Mouse (Mus musculus): ENCODE results near the gene Card9. TPM values are rescaled to one million over a fixed set of nuclear protein-coding genes. Genes with fewer than 3 reads are reported as not detected.
"Not testable (repeated sequence)": the region's sequence is repeated elsewhere in the genome, so short reads cannot be mapped to it uniquely, and the experiment has no call there.

Gene Card9
- total RNA-seq, 2 experiments from 2014 or later, result 3.0 to 3.7 TPM

DNA sequence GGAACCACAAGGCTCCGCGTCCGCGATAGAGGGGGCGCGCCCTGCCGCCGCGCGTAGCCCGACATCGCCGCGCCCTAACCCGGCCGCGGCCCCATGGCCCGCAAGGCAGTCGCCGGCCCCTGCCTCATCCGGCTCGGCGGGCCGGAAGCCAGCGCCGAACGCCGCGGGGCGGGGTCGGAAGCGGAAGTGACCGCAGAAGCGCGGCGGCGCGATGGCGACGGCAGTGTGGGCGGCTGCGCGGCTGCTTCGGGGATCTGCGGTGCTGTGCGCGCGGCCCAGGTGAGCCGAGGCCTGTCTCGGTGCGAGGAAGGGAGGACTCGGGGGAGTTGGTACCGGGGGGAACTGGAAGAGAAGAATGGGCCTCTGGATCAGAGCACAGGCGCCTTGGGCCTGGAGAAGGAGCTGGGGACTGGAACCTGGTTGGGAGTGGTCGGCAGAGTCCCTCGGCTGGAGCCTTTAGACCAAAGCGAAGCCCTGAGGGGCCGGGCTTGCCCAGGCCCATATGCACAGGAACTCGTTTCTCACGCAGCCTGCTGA is 28.5 kb upstream of the Card9 start, which contains the start of the genes Entr1 and Pmpca:
Gene Entr1, minus strand, starts transcription at position 163 of the 537 bp plus-strand sequence.
Gene Pmpca, plus strand, starts transcription at position 186 of the 537 bp plus-strand sequence.
- intact Hi-C loops (cut with DNase I), result loop anchor here (1.0 to 5.0 kb wide), 2 partner anchors 9 to 72 kb away; partner anchors contain the start of genes Gpsm1 and Snapc4
- TF ChIP-seq CTCF (IDR thresholded peaks at IDR 0.05), result no peak
- DNase-seq (ENCODE audit: extremely low spot score in 1 of 2, low spot score in 2 of 2), result peak; percentile 88 to 90
- peak within 1 kb of the TSS; percentile 87 for H3K27ac ChIP-seq
- peak within 1 kb of the TSS; percentile 94 for H3K4me3 ChIP-seq

DNA sequence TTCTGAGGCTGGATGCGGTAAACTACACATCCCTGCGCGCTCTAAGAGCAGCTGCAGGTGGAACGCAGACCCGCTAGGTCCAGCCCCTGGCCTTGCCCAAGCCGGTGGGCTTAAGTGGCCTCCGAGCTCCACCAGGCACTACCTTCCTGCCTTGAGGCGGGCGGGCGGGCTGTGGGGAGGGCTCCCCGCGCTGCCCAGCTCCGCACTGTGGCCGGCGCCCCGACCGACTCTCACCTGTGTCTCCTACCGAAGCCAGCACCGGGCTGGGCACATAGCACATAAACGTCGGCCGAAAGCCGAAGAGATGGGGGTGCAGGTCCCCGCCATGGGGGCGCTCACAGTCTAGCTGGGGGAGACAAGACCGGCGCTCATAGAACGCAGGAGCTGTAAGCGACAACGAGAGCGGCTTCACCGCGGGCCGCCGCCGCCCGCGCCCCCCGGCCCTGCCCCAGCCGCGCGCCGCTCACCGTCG is 28.0 kb upstream of the Card9 start:
- intact Hi-C loops (cut with DNase I), result loop anchor here (1.0 to 5.0 kb wide), 2 partner anchors 8 to 71 kb away; partner anchors contain the start of genes Gpsm1 and Snapc4
- peak overlapping the region; percentile 94 for H3K4me3 ChIP-seq
- no peak for TF ChIP-seq CTCF (IDR thresholded peaks at IDR 0.05)

DNA sequence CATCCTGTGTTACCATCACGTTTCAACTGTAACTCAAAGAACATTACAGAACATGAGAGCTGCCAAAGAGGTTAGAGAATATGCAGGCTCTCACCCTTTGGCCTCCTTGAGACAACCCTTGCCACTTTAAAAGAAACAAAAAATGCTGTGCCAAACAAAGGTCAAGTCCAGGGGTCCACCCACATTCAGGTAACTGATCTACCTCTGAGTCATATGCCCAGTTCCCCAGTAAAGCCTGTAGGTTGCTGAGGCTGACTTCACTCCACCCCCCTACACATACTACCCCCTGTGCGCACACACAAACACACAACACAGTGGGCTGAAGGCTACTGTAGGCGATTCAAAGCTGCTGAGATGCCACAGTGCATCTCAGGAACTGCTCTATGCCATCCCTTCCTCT is 27.0 kb upstream of the Card9 start:
- intact Hi-C loops (cut with DNase I), result loop anchor here (5.0 kb wide), 1 partner anchor 70 kb away; the partner anchor contains the start of gene Gpsm1
- no peak for TF ChIP-seq CTCF (IDR thresholded peaks at IDR 0.05)
- no peak overlapping the region for H3K4me3 ChIP-seq
- DNase-seq (ENCODE audit: extremely low spot score in 1 of 2, low spot score in 2 of 2), result no peak
- H3K27ac ChIP-seq, result no peak overlapping the region

More for the DNA sequence above, 28.0 kb upstream of the Card9 start:
- DNase-seq (ENCODE audit: extremely low spot score in 1 of 2, low spot score in 2 of 2), result peak in 1 of 2 experiments; percentile 47
- H3K27ac ChIP-seq, result peak overlapping the region; percentile 69

DNA sequence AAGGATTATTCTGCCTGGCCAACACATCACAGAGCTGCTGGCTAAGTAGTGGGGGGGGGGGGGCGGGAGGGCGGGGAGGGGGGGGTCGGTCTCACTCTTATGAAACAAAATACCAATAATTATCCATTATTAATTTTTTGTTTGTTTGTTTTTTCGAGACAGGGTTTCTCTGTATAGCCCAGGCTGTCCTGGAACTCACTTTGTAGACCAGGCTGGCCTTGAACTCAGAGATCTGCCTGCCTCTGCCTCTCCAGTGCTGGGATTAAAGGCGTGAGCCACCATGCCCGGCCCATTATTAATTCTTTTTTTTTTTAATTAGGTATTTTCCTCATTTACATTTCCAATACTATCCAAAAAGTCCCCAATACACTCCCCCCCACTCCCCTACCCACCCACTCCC is 20.2 kb upstream of the Card9 start:
- intact Hi-C loops (cut with DNase I), result loop anchor here (1.0 to 2.0 kb wide), 2 partner anchors 8 to 80 kb away; partner anchors contain the start of genes Entr1 and Pmpca
- not testable (repeated sequence) for DNase-seq (ENCODE audit: extremely low spot score in 1 of 2, low spot score in 2 of 2); H3K27ac ChIP-seq
- peak overlapping the region; percentile 88 for H3K4me3 ChIP-seq

DNA sequence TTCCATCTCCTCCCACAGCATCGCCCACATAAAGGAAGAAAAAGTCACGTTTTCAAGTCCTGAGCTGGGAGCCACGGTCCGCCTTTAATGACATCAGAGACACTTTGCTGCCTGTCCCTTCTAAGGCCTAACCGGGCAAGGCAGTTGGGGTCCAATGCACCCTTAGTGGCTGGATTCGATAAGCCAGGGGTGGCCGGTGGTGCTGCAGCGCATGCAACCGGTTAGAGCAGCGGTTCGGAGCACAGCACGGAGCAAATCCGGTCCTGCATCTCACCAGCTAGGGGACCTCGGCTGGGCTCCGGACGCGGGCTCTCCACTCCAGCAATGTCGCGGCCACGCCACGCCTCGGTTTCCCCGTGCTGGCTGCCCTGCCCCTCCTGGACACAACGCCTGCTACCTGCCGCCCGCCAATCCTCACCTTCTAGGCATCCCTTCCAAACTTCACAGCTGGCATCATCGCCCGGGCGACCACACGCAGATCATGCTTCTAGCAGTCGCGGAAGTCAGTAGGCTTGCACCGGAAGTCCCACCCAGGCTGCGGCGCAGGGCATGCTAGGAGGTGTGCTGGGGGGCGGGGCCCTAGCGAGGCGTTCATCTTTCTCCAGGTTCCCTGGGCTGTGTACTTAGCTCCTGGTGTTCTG is 19.5 kb upstream of the Card9 start, which contains the start of gene Snapc4:
Gene Snapc4, minus strand, starts transcription at position 523 of the 641 bp plus-strand sequence.
- peak; percentile 81 to 85 for DNase-seq (ENCODE audit: extremely low spot score in 1 of 2, low spot score in 2 of 2)
- intact Hi-C loops (cut with DNase I), result loop anchor here (1.0 to 2.0 kb wide), 2 partner anchors 9 to 79 kb away; partner anchors contain the start of genes Entr1 and Pmpca
- Histone ChIP-seq H3K4me3 (peak within 1 kb of the TSS; percentile 88), H3K27ac (peak within 1 kb of the TSS; percentile 78)
- no peak for TF ChIP-seq CTCF (IDR thresholded peaks at IDR 0.05)

GRCm38 (mm10) chr2:26372396-26372795 is 11.7 kb upstream of the Card9 start:
- intact Hi-C loops (cut with DNase I), result no loop called here
- no peak for TF ChIP-seq CTCF (IDR thresholded peaks at IDR 0.05)
- DNase-seq (ENCODE audit: extremely low spot score in 1 of 2, low spot score in 2 of 2), result no peak
- Histone ChIP-seq H3K27ac (no peak overlapping the region), H3K4me3 (no peak overlapping the region)

- intact Hi-C loops (cut with DNase I), result no loop called here
- H3K27ac ChIP-seq, result no peak overlapping the region
- H3K4me3 ChIP-seq, result no peak overlapping the region
- no peak for DNase-seq (ENCODE audit: extremely low spot score in 1 of 2, low spot score in 2 of 2)
- TF ChIP-seq CTCF (IDR thresholded peaks at IDR 0.05), result no peak
These were observed 7.9 kb upstream of the Card9 start for GRCm38 (mm10) chr2:26368572-26368971.

- DNase-seq (ENCODE audit: extremely low spot score in 1 of 2, low spot score in 2 of 2), result no peak
- intact Hi-C loops (cut with DNase I), result no loop called here
- TF ChIP-seq CTCF (IDR thresholded peaks at IDR 0.05), result no peak
- Histone ChIP-seq H3K27ac (no peak overlapping the region), H3K4me3 (no peak overlapping the region)
These were observed 7.2 kb upstream of the Card9 start for GRCm38 (mm10) chr2:26367911-26368310.

DNA sequence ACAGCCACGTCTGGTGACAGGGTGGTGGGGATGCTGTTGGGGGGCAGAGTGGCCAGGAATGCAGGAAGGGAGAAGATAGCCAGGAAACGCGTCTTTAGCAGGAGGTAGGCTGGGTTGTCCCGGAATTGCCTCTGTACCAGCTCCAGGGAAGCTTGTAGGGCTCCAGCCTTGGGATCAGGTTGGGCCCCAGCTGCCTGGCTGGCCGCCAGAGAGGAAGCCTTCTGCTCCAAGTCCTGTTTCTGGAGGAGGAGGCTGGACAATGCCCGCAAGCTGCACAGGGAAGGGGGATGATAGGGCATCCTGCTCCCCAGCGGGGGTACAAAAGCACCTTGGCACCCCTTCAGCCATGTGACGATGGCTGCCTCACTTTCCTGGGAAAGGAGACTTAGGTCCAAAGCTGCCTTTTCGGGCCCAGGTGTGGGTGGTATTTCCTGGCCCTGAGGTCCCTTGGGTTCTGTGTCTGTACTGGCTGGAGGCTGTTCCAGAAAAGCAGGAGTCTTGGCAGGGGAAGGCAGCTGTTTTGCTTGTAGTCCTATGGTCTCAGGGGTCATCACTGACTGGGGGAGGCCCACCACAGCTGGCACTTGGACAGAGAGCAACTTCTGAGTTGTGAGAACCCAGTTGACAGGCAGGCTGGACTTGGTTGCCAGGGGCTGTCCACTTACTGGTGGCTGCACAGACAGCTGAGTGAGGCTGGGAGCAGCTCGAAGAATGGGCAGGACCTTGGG is 4.2 kb upstream of the Card9 start:
- Histone ChIP-seq H3K27ac (peak overlapping the region; percentile 3; the same call in 1 of the 2 replicates), H3K4me3 (no peak overlapping the region)
- TF ChIP-seq CTCF (IDR thresholded peaks at IDR 0.05), result no peak
- intact Hi-C loops (cut with DNase I), result no loop called here
- no peak for DNase-seq (ENCODE audit: extremely low spot score in 1 of 2, low spot score in 2 of 2)

- TF ChIP-seq CTCF (IDR thresholded peaks at IDR 0.05), result no peak
These were observed 2.8 kb upstream of the Card9 start for GRCm38 (mm10) chr2:26363481-26363880.

GRCm38 (mm10) chr2:26362991-26363390 is 2.3 kb upstream of the Card9 start:
- H3K4me3 ChIP-seq, result no peak overlapping the region
- no peak overlapping the region for H3K27ac ChIP-seq
- no peak for DNase-seq (ENCODE audit: extremely low spot score in 1 of 2, low spot score in 2 of 2)
- TF ChIP-seq CTCF (IDR thresholded peaks at IDR 0.05), result no peak
- intact Hi-C loops (cut with DNase I), result no loop called here

More at GRCm38 (mm10) chr2:26363481-26363880, 2.8 kb upstream of the Card9 start:
- Histone ChIP-seq H3K4me3 (no peak overlapping the region), H3K27ac (no peak overlapping the region)
- intact Hi-C loops (cut with DNase I), result no loop called here
- DNase-seq (ENCODE audit: extremely low spot score in 1 of 2, low spot score in 2 of 2), result no peak

All from left cerebral cortex, adult 2 months (tissue).